Mouse (Mus musculus) hindbrain, embryonic 12.5 days (tissue): ENCODE measurements around the gene Gm5483. TPM values are rescaled to one million over a fixed set of nuclear protein-coding genes. Genes with fewer than 3 reads are reported as not detected.

Experiments used
- polyA plus RNA-seq: library from polyadenylated mRNA; unstranded; fragments of >200 nt; fragmentation: Nextera tagmentation; extraction: Ambion mirVana; gene quantifications from 2 replicates; pipeline ENCODE4 v1.2.1, GENCODE M21; 2016

Gm5483 gene
- polyA plus RNA-seq, 1 experiment from 2014 or later = 3.3 TPM

Other genes with a start within 250 kb of the Gm5483 start
- gene Parp9, start 245.7 kb upstream of the Gm5483 start, polyA plus RNA-seq = 2.3 and 2.4 TPM in 2 replicates
- 2.0 and 2.3 TPM in 2 replicates for gene Dtx3l, start 245.1 kb upstream of the Gm5483 start, polyA plus RNA-seq
- 84.0 and 86.8 TPM in 2 replicates for gene Kpna1, start 205.5 kb upstream of the Gm5483 start, polyA plus RNA-seq
- 12.6 and 13.2 TPM in 2 replicates for gene Wdr5b, start 143.0 kb upstream of the Gm5483 start, polyA plus RNA-seq
- 172 and 196 TPM in 2 replicates for gene Fam162a, start 112.6 kb upstream of the Gm5483 start, polyA plus RNA-seq
- gene Ccdc58, start 112.5 kb upstream of the Gm5483 start, polyA plus RNA-seq = 56.6 and 61.1 TPM in 2 replicates
- not detected in 2 replicates for gene Csta1, start 53.0 kb upstream of the Gm5483 start, polyA plus RNA-seq
- 0.66 TPM in 1 of 2 replicates, not detected in the other for gene Stfa2l1, start 27.4 kb upstream of the Gm5483 start, polyA plus RNA-seq
- gene Gm5416, start 26.2 kb downstream of the Gm5483 start, polyA plus RNA-seq = not detected in 2 replicates
- gene 2010005H15Rik, start 37.3 kb downstream of the Gm5483 start, polyA plus RNA-seq = not detected in 2 replicates
- gene Stfa1, start 92.7 kb downstream of the Gm5483 start, polyA plus RNA-seq = 3.1 and 5.1 TPM in 2 replicates
- not detected in 2 replicates for gene BC117090, start 150.1 kb downstream of the Gm5483 start, polyA plus RNA-seq
- 5.0 and 6.4 TPM in 2 replicates for gene BC100530, start 183.5 kb downstream of the Gm5483 start, polyA plus RNA-seq
- gene Stfa2, start 224.2 kb downstream of the Gm5483 start, polyA plus RNA-seq = 0.87 TPM in 1 of 2 replicates, not detected in the other